Mouse (Mus musculus): ENCODE measurements around the gene Gm5105. TPM values are rescaled to one million over a fixed set of nuclear protein-coding genes. Genes with fewer than 3 reads are reported as not detected.

The Gm5105 gene
- polyA plus RNA-seq, 1 experiment: 0.06 TPM

GRCm38 (mm10) chr3:138033986-138034385, 33.2 kb downstream of the Gm5105 start:
- no peak for DNase-seq (ENCODE audit: low read depth, low spot score)
- 65% methylated on average over 6 of the region's 6 CpGs for WGBS

- WGBS: 89% methylated on average over 6 of the region's 6 CpGs
- DNase-seq (ENCODE audit: low read depth, low spot score): no peak
Measured at GRCm38 (mm10) chr3:138030563-138030962, 36.6 kb downstream of the Gm5105 start.

- 62% methylated on average over 5 of the region's 5 CpGs for WGBS
- no peak for DNase-seq (ENCODE audit: low read depth, low spot score)
Measured at GRCm38 (mm10) chr3:138029351-138029750, 37.8 kb downstream of the Gm5105 start.

GRCm38 (mm10) chr3:138027575-138028362, 39.4 kb downstream of the Gm5105 start:
- DNase-seq (ENCODE audit: low read depth, low spot score): no peak
- WGBS: 58% methylated on average over 5 of the region's 5 CpGs

- WGBS: 72% methylated on average over 10 of the region's 10 CpGs
- DNase-seq (ENCODE audit: low read depth, low spot score): no peak
Measured at GRCm38 (mm10) chr3:138026286-138026685, 40.9 kb downstream of the Gm5105 start.

GRCm38 (mm10) chr3:138022651-138023050, 44.5 kb downstream of the Gm5105 start:
- 88% methylated on average over 4 of the region's 4 CpGs for WGBS
- no peak for DNase-seq (ENCODE audit: low read depth, low spot score)

- WGBS: 79% methylated on average over 4 of the region's 4 CpGs
- DNase-seq (ENCODE audit: low read depth, low spot score): no peak
Measured at GRCm38 (mm10) chr3:138022003-138022402, 45.2 kb downstream of the Gm5105 start.

GRCm38 (mm10) chr3:138016810-138017209, 50.4 kb downstream of the Gm5105 start:
- no peak for DNase-seq (ENCODE audit: low read depth, low spot score)
- 90% methylated on average over 12 of the region's 12 CpGs for WGBS

GRCm38 (mm10) chr3:138014725-138015124, 52.5 kb downstream of the Gm5105 start:
- WGBS: 34% methylated on average over 2 of the region's 2 CpGs
- DNase-seq (ENCODE audit: low read depth, low spot score): no peak

GRCm38 (mm10) chr3:138012351-138012750, 54.8 kb downstream of the Gm5105 start:
- 23% methylated on average over 4 of the region's 4 CpGs for WGBS
- no peak for DNase-seq (ENCODE audit: low read depth, low spot score)

- no peak for DNase-seq (ENCODE audit: low read depth, low spot score)
- WGBS: 46% methylated on average over 6 of the region's 6 CpGs
Measured at GRCm38 (mm10) chr3:138008152-138008551, 59.0 kb downstream of the Gm5105 start.

- 61% methylated on average over 3 of the region's 3 CpGs for WGBS
- DNase-seq (ENCODE audit: low read depth, low spot score): no peak
Measured at GRCm38 (mm10) chr3:138006896-138007295, 60.3 kb downstream of the Gm5105 start.

- 92% methylated on average over 7 of the region's 7 CpGs for WGBS
- DNase-seq (ENCODE audit: low read depth, low spot score): no peak
Measured at GRCm38 (mm10) chr3:138003264-138003663, 63.9 kb downstream of the Gm5105 start.

GRCm38 (mm10) chr3:138002545-138002944, 64.6 kb downstream of the Gm5105 start:
- WGBS: 62% methylated on average over 6 of the region's 6 CpGs
- DNase-seq (ENCODE audit: low read depth, low spot score): no peak

- no peak for DNase-seq (ENCODE audit: low read depth, low spot score)
- 69% methylated on average over 4 of the region's 4 CpGs for WGBS
Measured at GRCm38 (mm10) chr3:138001865-138002264, 65.3 kb downstream of the Gm5105 start.

- 28% methylated on average over 4 of the region's 4 CpGs for WGBS
- DNase-seq (ENCODE audit: low read depth, low spot score): no peak
Measured at GRCm38 (mm10) chr3:138000724-138001069, 66.5 kb downstream of the Gm5105 start.

GRCm38 (mm10) chr3:138000062-138000723, 67.0 kb downstream of the Gm5105 start:
- DNase-seq (ENCODE audit: low read depth, low spot score): no peak
- WGBS: 88% methylated on average over 8 of the region's 8 CpGs

GRCm38 (mm10) chr3:137999224-137999790, 67.9 kb downstream of the Gm5105 start:
- WGBS: 52% methylated on average over 9 of the region's 9 CpGs
- no peak for DNase-seq (ENCODE audit: low read depth, low spot score)
